Mouse (Mus musculus): ENCODE results near the gene Ddr2.

- TF ChIP-seq CTCF (IDR thresholded peaks at IDR 0.05; ENCODE audit: low read depth), result no peak
- TF ChIP-seq EP300 (IDR thresholded peaks at IDR 0.05; ENCODE audit: low read depth), result no peak
These were observed 95.8 kb downstream of the Ddr2 start for GRCm38 (mm10) chr1:170014784-170015183.

Data from liver, postnatal 0 days (tissue).